Comparison of ENCODE assay signal across 8 mouse cellular contexts in genomic region chr2:65845551-65845950, GRCm38 (mm10). TPM values are rescaled to one million over a fixed set of nuclear protein-coding genes. Genes with fewer than 3 reads are reported as not detected.
DNase-seq lines count a peak whose midpoint lies in the region; ATAC-seq and TF ChIP-seq lines count a peak whose summit lies in the region.

TSS of gene Csrnp3 (plus strand) at chr2:65845767.

- TF ChIP-seq CTCF in E14TG2a.4 (conservative IDR thresholded peaks at IDR 0.05; ENCODE audit: low read length) = no peak
- TF ChIP-seq CTCF in embryonic fibroblast, embryonic 13.5 days (IDR thresholded peaks at IDR 0.05; ENCODE audit: borderline replicate concordance, insufficient read depth, low read length) = no peak

- peak; percentile 66 for DNase-seq in adrenal gland, postnatal 14 days
- DNase-seq in left cerebral cortex, postnatal 14 days (ENCODE audit: low spot score in 2 of 2) = peak; percentile 81 to 90
- peak; percentile 94 for DNase-seq in telencephalon, adult 2 months (ENCODE audit: low read depth, low spot score)
- DNase-seq in thymus, postnatal 0 days (ENCODE audit: low spot score) = no peak

- peak within 1 kb of the TSS; percentile 71 for H3K9ac ChIP-seq in hindbrain, embryonic 15.5 days
- H3K9ac ChIP-seq in midbrain, embryonic 16.5 days (ENCODE audit: low read depth, low read length) = peak within 1 kb of the TSS; percentile 57

- peak within 1 kb of the TSS; percentile 71 for H3K4me3 ChIP-seq in E14TG2a.4 (replicated peaks; ENCODE audit: low read length)
- H3K4me3 ChIP-seq in embryonic fibroblast, embryonic 13.5 days (ENCODE audit: insufficient read depth, low read length) = peak within 1 kb of the TSS; percentile 62
- H3K4me3 ChIP-seq in hindbrain, embryonic 15.5 days = peak within 1 kb of the TSS; percentile 60
- peak within 1 kb of the TSS; percentile 46 for H3K4me3 ChIP-seq in midbrain, embryonic 16.5 days (ENCODE audit: low read depth, low read length)

- no peaks in the 10 kb centered on the region for H3K36me3 ChIP-seq in E14TG2a.4 (ENCODE audit: insufficient read depth, low read length)
- no peaks in the 10 kb centered on the region for H3K36me3 ChIP-seq in hindbrain, embryonic 15.5 days
- H3K36me3 ChIP-seq in midbrain, embryonic 16.5 days (ENCODE audit: control insufficient read depth, insufficient read depth, low read length) = no peaks in the 10 kb centered on the region

- peaks cover 4% of the 10 kb centered on the region for H3K9me3 ChIP-seq in E14TG2a.4 (ENCODE audit: low read length)
- H3K9me3 ChIP-seq in hindbrain, embryonic 15.5 days = no peaks in the 10 kb centered on the region
- no peaks in the 10 kb centered on the region for H3K9me3 ChIP-seq in midbrain, embryonic 16.5 days (replicated peaks; ENCODE audit: control insufficient read depth, low read length, poor library complexity, severe bottlenecking)

- peak within 1 kb of the TSS; percentile 60 for H3K4me2 ChIP-seq in hindbrain, embryonic 15.5 days
- peak within 1 kb of the TSS; percentile 55 for H3K4me2 ChIP-seq in midbrain, embryonic 16.5 days (ENCODE audit: low read length)

- H3K27ac ChIP-seq in embryonic fibroblast, embryonic 13.5 days (ENCODE audit: insufficient read depth, low read length) = no peak within 1 kb of the TSS
- H3K27ac ChIP-seq in hindbrain, embryonic 15.5 days (replicated peaks) = peak within 1 kb of the TSS; percentile 90
- peak within 1 kb of the TSS; percentile 85 for H3K27ac ChIP-seq in midbrain, embryonic 16.5 days (ENCODE audit: low read length)

- under 1% methylated on average over 6 of the region's 6 CpGs for WGBS in hindbrain, embryonic 15.5 days
- 2% methylated on average over 6 of the region's 6 CpGs for WGBS in midbrain, embryonic 16.5 days

- TF ChIP-seq POLR2A in embryonic fibroblast, embryonic 13.5 days (IDR thresholded peaks at IDR 0.05; ENCODE audit: low read depth, low read length) = no peak

- ATAC-seq in hindbrain, embryonic 15.5 days (ENCODE audit: low FRiP score, low read depth) = peak; percentile 94
- peak; percentile 93 for ATAC-seq in midbrain, embryonic 16.5 days

- peaks cover 69% of the 10 kb centered on the region for H3K4me1 ChIP-seq in E14TG2a.4 (replicated peaks; ENCODE audit: low read depth, low read length)
- no peaks in the 10 kb centered on the region for H3K4me1 ChIP-seq in embryonic fibroblast, embryonic 13.5 days (ENCODE audit: control insufficient read depth, insufficient read depth, low read length)
- H3K4me1 ChIP-seq in hindbrain, embryonic 15.5 days (replicated peaks) = peaks cover 24% of the 10 kb centered on the region
- peaks cover 7% of the 10 kb centered on the region for H3K4me1 ChIP-seq in midbrain, embryonic 16.5 days (ENCODE audit: control insufficient read depth, insufficient read depth, low read length)

- no peaks in the 10 kb centered on the region for H3K27me3 ChIP-seq in E14TG2a.4 (ENCODE audit: insufficient read depth, low read length)
- H3K27me3 ChIP-seq in hindbrain, embryonic 15.5 days = no peaks in the 10 kb centered on the region
- no peaks in the 10 kb centered on the region for H3K27me3 ChIP-seq in midbrain, embryonic 16.5 days (ENCODE audit: control insufficient read depth, insufficient read depth, low read depth, low read length)

- intact Hi-C loops in left cerebral cortex, postnatal 14 days (cut with DNase I) = no loop called here

RNA-seq across cellular contexts. Expression of gene Csrnp3, which starts in this region (rescaled TPM):
- total RNA-seq in adrenal gland, postnatal 14 days (2021) = 0.85 and 0.98 TPM in 2 replicates
- polyA plus RNA-seq in embryonic fibroblast, embryonic 13.5 days (2011; ENCODE audit: insufficient read length, low read depth, missing spikeins) = 0.05 and 0.08 TPM in 2 replicates
- polyA plus RNA-seq in hindbrain, embryonic 15.5 days (2015; fragmentation: Nextera tagmentation; extraction: Ambion mirVana) = 39.1 and 41.9 TPM in 2 replicates
- 10 to 100 TPM; 89.3 to 90.8 TPM for total RNA-seq in left cerebral cortex, postnatal 14 days (2021)
- 56.0 and 76.4 TPM in 2 replicates for polyA plus RNA-seq in midbrain, embryonic 16.5 days (2015; fragmentation: Nextera tagmentation; extraction: Ambion mirVana)
- 0.32 and 0.34 TPM in 2 replicates for polyA plus RNA-seq in thymus, postnatal 0 days (2015; fragmentation: Nextera tagmentation; extraction: Ambion mirVana)

Comparison
In these comparisons a context has a peak if more than half of its experiments do, and no peak if none do; other contexts are left out.
1. RNA of gene Csrnp3 (total RNA-seq): 89.3 to 90.8 TPM in left cerebral cortex, postnatal 14 days; 0.85 to 0.98 TPM in adrenal gland, postnatal 14 days; every median in the first group is over 10 times any median in the second.
2. RNA of gene Csrnp3 (polyA plus RNA-seq): 56.0 to 76.4 TPM in midbrain, embryonic 16.5 days and 39.1 to 41.9 TPM in hindbrain, embryonic 15.5 days; 0.32 to 0.34 TPM in thymus, postnatal 0 days and 0.05 to 0.08 TPM in embryonic fibroblast, embryonic 13.5 days; every median in the first group is over 10 times any median in the second.
3. Peak in DNase-seq in adrenal gland, postnatal 14 days; RNA of the gene not detected or under 1 TPM.
4. Peak in every context shown above with its lines, with median percentiles within 50 percentile points of each other: H3K4me3 ChIP-seq.